7 mouse cellular contexts compared by ENCODE assay signal in the genomic region with DNA sequence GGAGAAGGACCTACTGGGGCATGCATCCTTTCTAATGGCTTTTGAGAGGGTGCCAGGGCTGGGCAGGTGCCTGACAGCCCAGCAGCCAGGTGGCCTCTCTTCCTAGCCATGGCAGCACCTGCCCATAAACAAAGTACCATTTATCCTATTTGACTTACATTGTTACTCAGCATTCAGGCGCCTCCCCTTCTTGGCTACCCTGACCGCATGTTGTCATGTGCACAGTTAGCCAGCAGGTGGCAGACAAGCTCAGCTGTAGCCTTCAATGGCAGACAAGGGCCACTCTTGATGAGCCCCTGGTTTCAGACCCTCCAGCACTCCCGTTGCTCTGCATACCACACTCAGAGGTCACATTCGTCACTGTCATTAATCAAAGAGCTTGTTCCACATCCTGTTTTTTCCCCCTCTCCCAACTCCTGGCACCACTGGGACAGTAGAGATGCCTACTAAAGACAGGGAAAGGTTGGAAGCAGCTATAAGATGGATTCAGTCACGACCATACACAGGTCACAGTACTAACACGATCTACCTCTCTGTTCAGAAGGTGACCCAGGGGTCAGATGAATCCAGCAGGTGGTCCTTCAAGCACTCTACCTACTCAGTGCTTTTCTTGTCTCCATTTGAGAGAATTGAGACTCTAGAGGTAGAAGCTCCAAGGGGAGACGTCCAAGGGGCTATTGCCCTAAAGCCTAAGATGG. TPM values are rescaled to one million over a fixed set of nuclear protein-coding genes. Genes with fewer than 3 reads are reported as not detected.
DNase-seq lines count a peak whose midpoint lies in the region; ATAC-seq and TF ChIP-seq lines count a peak whose summit lies in the region.

No protein-coding gene starts in this region.

- H3K4me3 ChIP-seq in intestine, postnatal 0 days (ENCODE audit: low read depth, low read length) = no peak overlapping the region
- no peak overlapping the region for H3K4me3 ChIP-seq in limb, embryonic 11.5 days (ENCODE audit: low read depth, low read length)
- H3K4me3 ChIP-seq in midbrain, embryonic 14.5 days (replicated peaks; ENCODE audit: low read depth, low read length) = no peak overlapping the region

- no peak overlapping the region for H3K4me2 ChIP-seq in intestine, postnatal 0 days (replicated peaks; ENCODE audit: low read depth)
- no peak overlapping the region for H3K4me2 ChIP-seq in limb, embryonic 11.5 days (ENCODE audit: low read depth, severe bottlenecking)
- H3K4me2 ChIP-seq in midbrain, embryonic 14.5 days (ENCODE audit: low read length) = no peak overlapping the region

- H3K27ac ChIP-seq in intestine, postnatal 0 days (ENCODE audit: low read depth, low read length) = no peak overlapping the region
- no peak overlapping the region for H3K27ac ChIP-seq in limb, embryonic 11.5 days (replicated peaks; ENCODE audit: low read depth, low read length)
- H3K27ac ChIP-seq in midbrain, embryonic 14.5 days (replicated peaks; ENCODE audit: low read depth, low read length) = no peak overlapping the region

- ATAC-seq in intestine, postnatal 0 days = 0 out of 2 replicates have a peak, but pooled peaks have one; percentile 27
- peak; percentile 55; the same call in 1 of the 2 replicates for ATAC-seq in limb, embryonic 11.5 days (ENCODE audit: insufficient number of reproducible peaks, low FRiP score, low TSS enrichment, low read depth)
- ATAC-seq in midbrain, embryonic 14.5 days (ENCODE audit: low FRiP score, low TSS enrichment) = peak; percentile 69; the same call in 1 of the 2 replicates

- no peaks in the 10 kb centered on the region for H3K9me3 ChIP-seq in intestine, postnatal 0 days (ENCODE audit: control insufficient read depth)
- H3K9me3 ChIP-seq in limb, embryonic 11.5 days (ENCODE audit: control insufficient read depth, low read length) = no peaks in the 10 kb centered on the region
- H3K9me3 ChIP-seq in midbrain, embryonic 14.5 days (ENCODE audit: control insufficient read depth, low read length) = no peaks in the 10 kb centered on the region

- peak; percentile 67 to 93 for DNase-seq in adrenal gland, adult (ENCODE audit: inconsistent age in 2 of 2, low spot score in 1 of 2)
- DNase-seq in cerebellum, postnatal 4 days (ENCODE audit: low spot score in 2 of 2) = peak; percentile 79 to 91
- DNase-seq in gastrocnemius, adult 8-10 months (ENCODE audit: low spot score in 2 of 2) = peak; percentile 21 to 30
- peak; percentile 91 for DNase-seq in limb, embryonic 11.5 days (ENCODE audit: low spot score)
- DNase-seq in midbrain, embryonic 14.5 days = peak; percentile 90
- peak; percentile 40 for DNase-seq in spleen, adult 12 weeks (ENCODE audit: low spot score)

- no peak overlapping the region for H3K9ac ChIP-seq in intestine, postnatal 0 days (ENCODE audit: low read depth, low read length)
- H3K9ac ChIP-seq in limb, embryonic 11.5 days (ENCODE audit: low read length) = no peak overlapping the region
- H3K9ac ChIP-seq in midbrain, embryonic 14.5 days (replicated peaks; ENCODE audit: low read length) = no peak overlapping the region

- peak; percentile 96 for TF ChIP-seq CTCF in intestine, postnatal 0 days (IDR thresholded peaks at IDR 0.05; ENCODE audit: low read depth)

- no peaks in the 10 kb centered on the region; the same call in 1 of the 2 replicates for H3K27me3 ChIP-seq in intestine, postnatal 0 days (replicated peaks; ENCODE audit: control insufficient read depth, insufficient read depth, low read length)
- no peaks in the 10 kb centered on the region for H3K27me3 ChIP-seq in limb, embryonic 11.5 days (ENCODE audit: control insufficient read depth, insufficient read depth, low read length)
- no peaks in the 10 kb centered on the region for H3K27me3 ChIP-seq in midbrain, embryonic 14.5 days (ENCODE audit: control insufficient read depth, insufficient read depth, low read length)

- no peaks in the 10 kb centered on the region for H3K4me1 ChIP-seq in intestine, postnatal 0 days (replicated peaks; ENCODE audit: control insufficient read depth, insufficient read depth, low read length)
- no peaks in the 10 kb centered on the region for H3K4me1 ChIP-seq in limb, embryonic 11.5 days (ENCODE audit: control insufficient read depth, insufficient read depth, low read length)
- H3K4me1 ChIP-seq in midbrain, embryonic 14.5 days (ENCODE audit: control insufficient read depth, insufficient read depth, low read length) = peaks cover 25% of the 10 kb centered on the region

- 30% methylated on average over 7 of the region's 7 CpGs for WGBS in intestine, postnatal 0 days
- WGBS in limb, embryonic 11.5 days = 30% methylated on average over 7 of the region's 7 CpGs
- WGBS in midbrain, embryonic 14.5 days = 41% methylated on average over 7 of the region's 7 CpGs

- no peaks in the 10 kb centered on the region for H3K36me3 ChIP-seq in intestine, postnatal 0 days (ENCODE audit: control insufficient read depth, insufficient read depth)
- no peaks in the 10 kb centered on the region for H3K36me3 ChIP-seq in limb, embryonic 11.5 days (ENCODE audit: control insufficient read depth, insufficient read depth, low read length)
- no peaks in the 10 kb centered on the region for H3K36me3 ChIP-seq in midbrain, embryonic 14.5 days (ENCODE audit: control insufficient read depth, insufficient read depth, low read length)

RNA-seq across cellular contexts. Expression of gene Kcnip3, which starts 14.7 kb away (rescaled TPM):
- total RNA-seq in gastrocnemius, adult 8-10 months (2022) = under 1 TPM; 0.15 to 0.47 (median 0.24) TPM
- 1.8 TPM in 2 replicates for polyA plus RNA-seq in intestine, postnatal 0 days (2015; fragmentation: Nextera tagmentation; extraction: Ambion mirVana)
- 2.2 and 2.6 TPM in 2 replicates for polyA plus RNA-seq in limb, embryonic 11.5 days (2014; fragmentation: Nextera tagmentation; extraction: Ambion mirVana)
- 10.7 and 13.1 TPM in 2 replicates for polyA plus RNA-seq in midbrain, embryonic 14.5 days (2014; fragmentation: Nextera tagmentation; extraction: Ambion mirVana)

RNA-seq across cellular contexts. Expression of gene Prom2, which starts 34.0 kb away (rescaled TPM):
- not detected for total RNA-seq in gastrocnemius, adult 8-10 months (2022)
- 0.04 TPM in 1 of 2 replicates, not detected in the other for polyA plus RNA-seq in intestine, postnatal 0 days (2015; fragmentation: Nextera tagmentation; extraction: Ambion mirVana)
- 1.5 and 1.6 TPM in 2 replicates for polyA plus RNA-seq in limb, embryonic 11.5 days (2014; fragmentation: Nextera tagmentation; extraction: Ambion mirVana)
- not detected in 2 replicates for polyA plus RNA-seq in midbrain, embryonic 14.5 days (2014; fragmentation: Nextera tagmentation; extraction: Ambion mirVana)

Comparison
In these comparisons a context has a peak if more than half of its experiments do, and no peak if none do; other contexts are left out.
1. DNase-seq: peak in every context shown above with its lines; median percentile 91 in limb, embryonic 11.5 days; 90 in midbrain, embryonic 14.5 days; 85 in cerebellum, postnatal 4 days; 80 in adrenal gland, adult; 40 in spleen, adult 12 weeks; 26 in gastrocnemius, adult 8-10 months.